Mouse (Mus musculus) left cerebral cortex, postnatal 36 days (tissue): ENCODE results near the gene Gm20823. TPM values are rescaled to one million over a fixed set of nuclear protein-coding genes. Genes with fewer than 3 reads are reported as not detected.
"Not testable (repeated sequence)": the region's sequence is repeated elsewhere in the genome, so short reads cannot be mapped to it uniquely, and the experiment has no call there.

Experiments
- DNase-seq, 2 experiments: peaks; one replicate each; pipeline ENCODE4 v3.0.0; 2021 to 2022; ENCODE audit warnings: low spot score in 2 of 2, mixed read lengths in 1 of 2
- intact Hi-C: fragments of 180-260 bp; cut with DNase I; formaldehyde crosslinking; loops from one replicate; pipeline ENCODE4 v1.15.1; 2025
- total RNA-seq, 2 experiments: library from RNA; stranded (reverse); gene quantifications; 2 replicates each; pipeline ENCODE4 v1.2.3; 2021

Gm20823 gene
- not detected for total RNA-seq

- DNase-seq, intact Hi-C loops: not testable (repeated sequence)
Observed at GRCm38 (mm10) chrY:62464745-62465144, at the start of gene Gm20823. Gene Gm20823 (minus strand): TSS chrY:62464845.
